Mouse (Mus musculus) fat pad, adult 2 months (tissue): ENCODE data around the gene Nktr.

Experiments
- DNase-seq: peaks from one replicate; pipeline ENCODE4 v3.0.0-alpha.2; 2011; ENCODE audit warnings: low read depth, low spot score; ENCODE audit errors: extremely low read depth

The Nktr gene

DNA sequence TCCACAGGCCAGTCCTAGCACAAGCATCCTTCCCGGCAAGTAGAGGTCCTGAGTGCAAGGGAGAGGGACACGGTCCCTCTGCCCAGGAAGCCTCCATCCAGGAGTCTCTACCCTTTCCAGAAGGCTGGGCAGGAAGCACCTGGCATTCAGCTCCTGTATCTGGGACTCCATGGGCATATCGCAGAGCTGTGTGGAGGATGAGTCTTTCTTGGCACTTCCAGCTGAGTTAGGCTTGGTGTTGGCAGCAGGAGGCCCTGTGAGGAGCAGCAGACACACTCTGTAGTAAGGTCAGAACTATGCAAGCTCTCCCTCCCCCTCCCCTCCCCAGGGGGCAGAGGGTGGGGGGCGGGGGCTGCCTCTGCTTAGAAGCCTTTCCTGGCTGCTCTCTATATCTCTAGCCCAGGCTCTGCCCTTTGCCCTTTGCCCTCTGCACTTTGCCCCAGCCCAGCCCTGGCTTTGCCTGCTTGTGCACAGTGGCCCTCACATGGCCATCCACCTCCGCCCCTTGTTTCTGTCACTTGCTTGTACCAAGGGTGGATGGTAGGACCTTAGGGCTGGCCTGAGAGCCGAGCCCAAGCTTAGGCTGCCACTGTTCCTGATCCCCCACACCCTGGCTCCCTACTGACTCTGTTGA is 80.0 kb downstream of the Nktr start:
- DNase-seq: no peak

- DNase-seq: no peak
Measured at GRCm38 (mm10) chr9:121802747-121803146, 83.8 kb downstream of the Nktr start.
